13 mouse cellular contexts compared by ENCODE assay signal in the genomic region with DNA sequence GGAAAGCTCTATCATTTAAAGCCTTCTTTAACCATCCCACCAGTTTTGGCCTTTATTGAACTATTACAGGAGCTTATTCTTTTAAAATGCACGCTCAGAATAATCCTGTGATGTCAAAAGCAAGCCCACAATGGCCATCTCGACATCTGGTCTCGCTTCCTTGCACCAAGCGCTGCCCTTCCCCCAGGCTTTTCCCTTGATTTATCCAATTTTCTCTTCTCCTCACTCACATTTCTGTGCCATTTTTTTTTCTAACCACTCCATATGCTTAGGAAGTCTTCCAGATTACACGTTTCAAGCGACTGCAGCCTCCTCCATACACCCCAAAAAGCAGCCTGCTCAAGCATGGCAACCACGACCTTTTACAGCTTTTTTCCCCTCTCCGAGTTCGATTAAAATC.
DNase-seq lines count a peak whose midpoint lies in the region; ATAC-seq and TF ChIP-seq lines count a peak whose summit lies in the region.
"Had no signal": no experiment of that assay in that cellular context is flagged by ENCODE, and none has a peak within 500 bp of the region (broad histone marks: within the 10 kb centered on the region; RNA-seq: fewer than 3 reads in every experiment).

No protein-coding gene starts in this region.

- peak overlapping the region; percentile 70 for H3K27ac ChIP-seq in cerebellum, adult 2 months (ENCODE audit: insufficient read depth, low read length)
- H3K27ac ChIP-seq in midbrain, embryonic 12.5 days (replicated peaks), result no peak overlapping the region; the same call in 1 of the 2 replicates
- H3K27ac ChIP-seq: heart, embryonic 10.5 days; limb, embryonic 10.5 days; neural tube, embryonic 13.5 days had no signal

- H3K4me2 ChIP-seq in midbrain, embryonic 12.5 days (replicated peaks), result no peak overlapping the region
- H3K4me2 ChIP-seq: neural tube, embryonic 13.5 days had no signal

- peak; percentile 81 for ATAC-seq in frontal cortex, adult (ENCODE audit: low TSS enrichment)
- peak; percentile 77 for ATAC-seq in midbrain, embryonic 12.5 days (ENCODE audit: low FRiP score, low read depth)
- no peak for ATAC-seq in megakaryocyte-erythroid progenitor cell, adult 5-6 weeks (replicated peaks; ENCODE audit: low FRiP score, low TSS enrichment, poor library complexity, severe bottlenecking)

- TF ChIP-seq CTCF in cerebellum, adult 2 months (IDR thresholded peaks at IDR 0.05; ENCODE audit: borderline replicate concordance, insufficient read depth, low read depth, low read length), result no peak

- H3K9me3 ChIP-seq in midbrain, embryonic 12.5 days, result no peaks in the 10 kb centered on the region
- H3K9me3 ChIP-seq: heart, embryonic 10.5 days; limb, embryonic 10.5 days; neural tube, embryonic 13.5 days had no signal

- no peaks in the 10 kb centered on the region for H3K27me3 ChIP-seq in cerebellum, adult 2 months (ENCODE audit: control insufficient read depth, insufficient read depth, low read length)
- H3K27me3 ChIP-seq in midbrain, embryonic 12.5 days, result no peaks in the 10 kb centered on the region
- H3K27me3 ChIP-seq: neural tube, embryonic 13.5 days had no signal

- 11% methylated on average over 9 of the region's 9 CpGs for WGBS in cerebellum, adult 2 months
- 29% methylated on average over 9 of the region's 9 CpGs for WGBS in midbrain, embryonic 12.5 days

- H3K4me3 ChIP-seq in cerebellum, adult 2 months (replicated peaks; ENCODE audit: insufficient read depth, low read depth, low read length), result no peak overlapping the region
- no peak overlapping the region for H3K4me3 ChIP-seq in midbrain, embryonic 12.5 days
- H3K4me3 ChIP-seq: heart, embryonic 10.5 days; limb, embryonic 10.5 days; neural tube, embryonic 13.5 days had no signal

- H3K4me1 ChIP-seq in cerebellum, adult 2 months (ENCODE audit: control insufficient read depth, insufficient read depth, low read length), result no peaks in the 10 kb centered on the region
- H3K4me1 ChIP-seq in midbrain, embryonic 12.5 days, result no peaks in the 10 kb centered on the region
- H3K4me1 ChIP-seq: heart, embryonic 10.5 days; limb, embryonic 10.5 days had no signal

- DNase-seq in embryo, embryonic 10 days (ENCODE audit: low spot score), result peak; percentile 4
- no peak for DNase-seq in embryo, embryonic 9.5 days (ENCODE audit: extremely low spot score)
- DNase-seq in cerebellum, adult 2 months, result peak; percentile 59 to 80
- no peak for DNase-seq in ovary, postnatal 36 days (ENCODE audit: low spot score)
- DNase-seq in heart, adult 9 months (ENCODE audit: low spot score in 2 of 2), result no peak
- DNase-seq: lung, postnatal 14 days; thymus, postnatal 36 days had no signal

- H3K9ac ChIP-seq in midbrain, embryonic 12.5 days (replicated peaks), result no peak overlapping the region
- H3K9ac ChIP-seq: neural tube, embryonic 13.5 days had no signal

- no peaks in the 10 kb centered on the region for H3K36me3 ChIP-seq in midbrain, embryonic 12.5 days
- H3K36me3 ChIP-seq: heart, embryonic 10.5 days; limb, embryonic 10.5 days; neural tube, embryonic 13.5 days had no signal

- TF ChIP-seq POLR2A in cerebellum, adult 2 months (IDR thresholded peaks at IDR 0.05; ENCODE audit: borderline replicate concordance, insufficient read depth, low read length), result no peak

Comparison
In these comparisons a context has a peak if more than half of its experiments do, and no peak if none do; other contexts are left out.
1. DNase-seq: peak in embryo, embryonic 10 days (single experiment) and cerebellum, adult 2 months (2 of 2); none in embryo, embryonic 9.5 days (single experiment), ovary, postnatal 36 days (single experiment) and heart, adult 9 months (0 of 2).